Mouse (Mus musculus) ovary, adult 2 months (tissue): Measurements from ENCODE around the gene Cblc. TPM values are rescaled to one million over a fixed set of nuclear protein-coding genes. Genes with fewer than 3 reads are reported as not detected.

Experiments used
- polyA plus RNA-seq: library from polyadenylated mRNA; depleted of rRNA; stranded (reverse); fragments of >200 nt; gene quantifications from 2 replicates; pipeline ENCODE4 v1.2.3, GENCODE M21; 2012; rRNA removed

The Cblc gene
- 8.6 and 11.5 TPM in 2 replicates for polyA plus RNA-seq

DNA sequence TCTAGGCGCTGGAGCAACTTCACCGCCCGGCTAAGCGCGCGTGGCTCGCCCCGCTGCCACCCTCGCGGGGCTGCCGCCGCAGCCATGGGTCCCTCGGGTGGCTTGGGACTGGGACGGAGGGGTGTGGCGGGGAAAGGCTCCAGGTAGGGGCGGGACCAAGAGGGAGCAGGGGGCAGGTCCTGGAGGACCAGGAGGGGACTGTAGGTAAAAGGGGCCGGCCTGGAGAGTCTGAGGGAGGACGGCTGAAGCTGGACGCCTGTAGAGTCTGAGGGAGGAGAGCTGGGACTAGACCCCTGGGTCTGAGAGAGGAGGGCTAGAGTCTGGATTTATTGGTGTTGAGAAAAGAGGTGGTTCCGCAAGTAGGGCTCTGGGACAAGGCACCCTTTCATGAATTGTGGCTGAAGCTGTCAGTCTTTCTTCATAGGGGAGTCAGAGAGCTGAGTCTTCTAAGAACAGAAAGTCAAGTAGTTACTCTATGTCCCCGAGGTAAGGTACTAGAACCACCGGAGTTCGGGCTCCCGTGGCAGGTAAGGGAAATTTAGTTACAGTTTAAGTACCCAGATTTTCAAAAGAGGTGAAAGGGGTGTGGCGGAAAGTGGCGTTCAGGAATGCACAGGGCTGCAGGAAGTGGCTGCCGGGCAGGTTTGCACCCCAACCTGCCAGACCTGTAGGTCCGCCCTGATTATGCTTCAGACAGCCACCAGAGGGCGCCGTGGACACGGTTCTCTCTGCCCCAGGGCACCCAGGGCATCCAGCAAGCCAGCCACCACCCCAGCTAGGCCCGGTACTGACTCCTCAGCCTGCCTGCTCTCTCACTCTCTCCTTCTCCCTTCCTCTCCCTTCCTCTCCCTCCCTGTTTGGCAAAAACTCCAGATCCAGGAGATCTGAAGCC, at the start of gene Cblc:
TSS of gene Cblc (minus strand) at position 113 of the 892 bp plus-strand sequence.

DNA sequence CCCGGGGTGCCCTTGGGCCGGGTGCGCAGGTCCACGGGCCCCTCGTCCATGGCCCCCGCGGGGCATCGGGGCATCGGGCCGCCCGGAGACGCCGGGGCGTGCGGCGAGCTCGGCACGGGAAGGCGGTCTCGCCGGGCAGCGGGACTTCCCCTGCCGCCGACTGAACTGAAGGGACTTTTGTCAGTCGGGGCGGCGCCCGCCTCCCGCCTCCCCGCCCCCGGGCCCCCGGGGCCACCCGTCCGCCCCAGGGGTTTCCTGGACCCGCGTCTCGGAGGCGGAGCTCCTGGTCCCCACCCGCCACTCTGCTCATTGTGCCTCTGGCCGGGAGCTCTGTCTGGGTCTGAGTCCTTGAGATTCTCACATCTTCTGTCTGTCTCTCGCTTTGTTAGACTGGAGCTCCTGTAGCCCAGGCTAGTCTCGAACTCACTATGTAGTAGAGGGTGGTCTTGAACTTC, 26.0 kb upstream of the Cblc start, which contains the start of gene Bcl3:
TSS of gene Bcl3 (minus strand) at position 167 of the 455 bp plus-strand sequence.

DNA sequence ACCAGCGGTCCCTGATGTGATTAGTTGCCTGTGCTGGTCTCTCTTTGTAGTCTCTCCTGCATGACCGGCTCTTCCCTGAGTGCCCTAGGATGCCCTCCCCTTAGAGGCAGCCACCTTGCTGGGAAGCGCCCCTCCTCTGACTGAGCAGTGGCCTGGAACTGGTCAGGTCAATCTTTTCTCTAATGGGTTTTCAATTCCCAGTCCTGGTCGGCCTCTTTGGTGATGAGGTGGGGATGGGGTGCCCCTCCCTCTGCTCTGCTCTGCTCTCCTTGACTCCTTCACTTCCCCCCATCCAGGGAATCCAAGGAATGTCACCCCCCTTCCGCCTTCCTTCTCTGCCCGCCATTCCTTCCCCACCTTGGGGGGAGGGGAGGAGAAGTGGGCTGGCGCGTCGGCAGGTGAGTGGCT, 25.6 kb downstream of the Cblc start, which contains the start of gene Bcam:
TSS of gene Bcam (minus strand) at position 33 of the 408 bp plus-strand sequence.

GRCm38 (mm10) chr7:19750217-19751069, 46.2 kb downstream of the Cblc start, which contains the start of gene Nectin2:
TSS of gene Nectin2 (minus strand) at chr7:19750483.

Other genes starting within 250 kb of the Cblc start
- 147 and 159 TPM in 2 replicates for gene Ppp1r37, start 233.7 kb downstream of the Cblc start, polyA plus RNA-seq
- gene Zfp296, start 219.5 kb downstream of the Cblc start, polyA plus RNA-seq, result 15.2 and 16.3 TPM in 2 replicates
- gene Gemin7, start 219.2 kb downstream of the Cblc start, polyA plus RNA-seq, result 230 and 252 TPM in 2 replicates
- gene Clasrp, start 192.3 kb downstream of the Cblc start, polyA plus RNA-seq, result 248 and 417 TPM in 2 replicates
- gene Relb, start 167.4 kb downstream of the Cblc start, polyA plus RNA-seq, result 34.7 and 48.6 TPM in 2 replicates
- 131 and 152 TPM in 2 replicates for gene Clptm1, start 131.8 kb downstream of the Cblc start, polyA plus RNA-seq
- 1.2 and 3.3 TPM in 2 replicates for gene Apoc2, start 118.9 kb downstream of the Cblc start, polyA plus RNA-seq
- not detected in 2 replicates for gene Gm44805, start 115.4 kb downstream of the Cblc start, polyA plus RNA-seq
- gene Apoc4, start 115.3 kb downstream of the Cblc start, polyA plus RNA-seq, result 2.4 and 7.3 TPM in 2 replicates
- 3.8 and 11.0 TPM in 2 replicates for gene Apoc1, start 104.1 kb downstream of the Cblc start, polyA plus RNA-seq
- gene Apoe, start 97.6 kb downstream of the Cblc start, polyA plus RNA-seq, result 3,327 and 3,331 TPM in 2 replicates
- 131 and 143 TPM in 2 replicates for gene Tomm40, start 81.4 kb downstream of the Cblc start, polyA plus RNA-seq
- 136 and 141 TPM in 2 replicates for gene Nectin2, start 46.3 kb downstream of the Cblc start, polyA plus RNA-seq
- 233 and 256 TPM in 2 replicates for gene Bcam, start 25.8 kb downstream of the Cblc start, polyA plus RNA-seq
- 78.2 and 94.4 TPM in 2 replicates for gene Bcl3, start 26.0 kb upstream of the Cblc start, polyA plus RNA-seq
- 0.49 and 0.91 TPM in 2 replicates for gene Gm19345, start 55.2 kb upstream of the Cblc start, polyA plus RNA-seq
- 0.15 and 0.31 TPM in 2 replicates for gene Ceacam16, start 64.5 kb upstream of the Cblc start, polyA plus RNA-seq
- 0.15 TPM in 2 replicates for gene Ceacam19, start 91.2 kb upstream of the Cblc start, polyA plus RNA-seq
- gene Pvr, start 124.4 kb upstream of the Cblc start, polyA plus RNA-seq, result 19.3 and 26.5 TPM in 2 replicates
- 0.68 and 1.3 TPM in 2 replicates for gene Igsf23, start 153.9 kb upstream of the Cblc start, polyA plus RNA-seq
- gene Ceacam20, start 168.6 kb upstream of the Cblc start, polyA plus RNA-seq, result 0.31 and 0.58 TPM in 2 replicates
- gene Nlrp9b, start 194.7 kb upstream of the Cblc start, polyA plus RNA-seq, result 0.87 and 1.3 TPM in 2 replicates